Mouse (Mus musculus): ENCODE data around the gene Samd14. TPM values are rescaled to one million over a fixed set of nuclear protein-coding genes. Genes with fewer than 3 reads are reported as not detected.

The Samd14 gene
- polyA plus RNA-seq, 1 experiment from 2014 or later, result 47.6 TPM

DNA sequence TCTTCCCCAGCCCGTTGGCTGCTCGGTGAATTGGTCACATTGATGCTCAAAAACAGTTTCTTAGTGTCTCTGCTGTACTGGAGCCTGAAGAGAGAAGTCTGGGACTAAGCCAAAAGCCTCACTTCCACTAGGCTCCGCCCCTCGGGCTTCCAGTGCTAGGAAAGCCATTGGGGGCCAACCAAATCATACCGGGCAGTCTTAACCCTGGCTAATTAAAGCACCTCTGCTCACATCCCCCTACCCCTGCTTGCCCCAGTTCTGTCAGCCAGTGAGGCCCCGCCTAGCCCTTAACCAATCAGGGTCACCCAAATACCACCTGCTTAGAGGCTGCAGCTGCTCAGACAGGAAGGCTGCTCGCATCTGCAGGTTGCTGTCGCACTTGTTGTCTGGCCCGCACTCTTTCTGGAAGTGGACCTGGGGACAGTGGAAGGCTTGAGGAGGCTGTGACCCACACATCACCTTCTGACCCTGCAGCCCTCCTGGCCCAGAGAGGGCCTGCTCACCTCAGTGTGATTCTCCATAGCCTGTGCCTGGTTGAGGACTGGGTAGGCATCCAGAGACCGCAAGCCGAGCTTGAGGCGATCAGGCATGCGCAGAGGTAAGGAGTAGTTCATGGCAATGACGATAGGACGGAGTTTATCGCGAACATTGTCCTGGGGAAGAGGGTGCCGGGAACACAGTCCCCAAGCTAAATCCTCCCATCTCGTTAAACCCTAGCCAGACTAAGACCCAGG, 47.3 kb downstream of the Samd14 start:
- WGBS, result 23% methylated on average over 19 of the region's 19 CpGs
- no peak overlapping the region for H3K27ac ChIP-seq (ENCODE audit: low read depth, low read length)
- no peaks in the 10 kb centered on the region for H3K9me3 ChIP-seq (ENCODE audit: control insufficient read depth, low read length)
- no peaks in the 10 kb centered on the region for H3K36me3 ChIP-seq (ENCODE audit: control insufficient read depth, insufficient read depth, low read length)
- H3K4me2 ChIP-seq (replicated peaks; ENCODE audit: low read depth, low read length), result no peak overlapping the region
- DNase-seq (ENCODE audit: low spot score) (no peak), ATAC-seq (ENCODE audit: low FRiP score) (no peak)
- H3K4me1 ChIP-seq (replicated peaks; ENCODE audit: control insufficient read depth, insufficient read depth, low read length), result no peaks in the 10 kb centered on the region
- H3K9ac ChIP-seq (ENCODE audit: low read depth, low read length), result no peak overlapping the region
- H3K4me3 ChIP-seq (ENCODE audit: low read depth, low read length), result no peak overlapping the region
- H3K27me3 ChIP-seq (ENCODE audit: control insufficient read depth, insufficient read depth, low read length), result no peaks in the 10 kb centered on the region; the same call in 1 of the 2 replicates

DNA sequence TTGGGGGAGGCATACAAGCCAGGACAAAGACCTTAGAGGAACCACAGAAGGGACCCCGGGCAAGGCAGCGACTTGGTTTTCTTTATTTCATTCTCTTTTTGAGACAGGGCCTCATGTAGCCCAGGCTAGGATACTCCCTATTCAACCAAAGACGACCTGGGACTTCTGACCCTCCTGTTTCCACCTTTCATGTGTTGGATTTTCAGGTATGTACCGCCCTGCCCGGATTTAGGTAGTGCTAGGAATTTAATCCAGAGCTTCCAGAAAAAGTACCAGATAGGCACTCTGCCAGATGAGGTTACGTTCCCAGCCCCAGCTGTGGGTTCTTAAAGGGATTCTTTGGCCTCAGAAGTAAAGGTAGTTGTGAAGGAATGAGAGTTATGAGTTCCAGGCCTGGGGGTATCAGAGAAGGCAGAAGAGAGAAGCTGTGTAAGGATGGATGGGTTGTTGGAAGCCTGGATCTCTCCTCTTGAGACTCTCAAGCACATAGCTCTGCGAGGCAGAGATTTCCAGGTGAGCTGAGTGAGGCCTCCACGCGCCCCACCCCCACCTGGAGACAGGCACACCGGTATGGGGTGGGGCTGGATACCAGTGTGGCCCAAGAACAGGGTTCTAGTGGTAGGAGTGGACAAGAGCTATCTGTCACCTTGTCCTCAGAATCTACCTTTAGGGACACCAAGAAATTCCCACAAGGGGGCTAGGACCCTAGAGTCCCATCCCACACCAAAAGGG, 59.7 kb downstream of the Samd14 start:
- no peak overlapping the region for H3K27ac ChIP-seq (ENCODE audit: low read depth, low read length)
- H3K27me3 ChIP-seq (ENCODE audit: control insufficient read depth, insufficient read depth, low read length), result no peaks in the 10 kb centered on the region; the same call in 1 of the 2 replicates
- H3K9ac ChIP-seq (ENCODE audit: low read depth, low read length), result no peak overlapping the region
- 88% methylated on average over 10 of the region's 10 CpGs for WGBS
- DNase-seq (ENCODE audit: low spot score), result no peak
- no peaks in the 10 kb centered on the region for H3K9me3 ChIP-seq (ENCODE audit: control insufficient read depth, low read length)
- no peak overlapping the region for H3K4me2 ChIP-seq (replicated peaks; ENCODE audit: low read depth, low read length)
- no peak overlapping the region for H3K4me3 ChIP-seq (ENCODE audit: low read depth, low read length)
- no peaks in the 10 kb centered on the region for H3K4me1 ChIP-seq (replicated peaks; ENCODE audit: control insufficient read depth, insufficient read depth, low read length)
- H3K36me3 ChIP-seq (ENCODE audit: control insufficient read depth, insufficient read depth, low read length), result no peaks in the 10 kb centered on the region
- ATAC-seq (ENCODE audit: low FRiP score), result no peak

DNA sequence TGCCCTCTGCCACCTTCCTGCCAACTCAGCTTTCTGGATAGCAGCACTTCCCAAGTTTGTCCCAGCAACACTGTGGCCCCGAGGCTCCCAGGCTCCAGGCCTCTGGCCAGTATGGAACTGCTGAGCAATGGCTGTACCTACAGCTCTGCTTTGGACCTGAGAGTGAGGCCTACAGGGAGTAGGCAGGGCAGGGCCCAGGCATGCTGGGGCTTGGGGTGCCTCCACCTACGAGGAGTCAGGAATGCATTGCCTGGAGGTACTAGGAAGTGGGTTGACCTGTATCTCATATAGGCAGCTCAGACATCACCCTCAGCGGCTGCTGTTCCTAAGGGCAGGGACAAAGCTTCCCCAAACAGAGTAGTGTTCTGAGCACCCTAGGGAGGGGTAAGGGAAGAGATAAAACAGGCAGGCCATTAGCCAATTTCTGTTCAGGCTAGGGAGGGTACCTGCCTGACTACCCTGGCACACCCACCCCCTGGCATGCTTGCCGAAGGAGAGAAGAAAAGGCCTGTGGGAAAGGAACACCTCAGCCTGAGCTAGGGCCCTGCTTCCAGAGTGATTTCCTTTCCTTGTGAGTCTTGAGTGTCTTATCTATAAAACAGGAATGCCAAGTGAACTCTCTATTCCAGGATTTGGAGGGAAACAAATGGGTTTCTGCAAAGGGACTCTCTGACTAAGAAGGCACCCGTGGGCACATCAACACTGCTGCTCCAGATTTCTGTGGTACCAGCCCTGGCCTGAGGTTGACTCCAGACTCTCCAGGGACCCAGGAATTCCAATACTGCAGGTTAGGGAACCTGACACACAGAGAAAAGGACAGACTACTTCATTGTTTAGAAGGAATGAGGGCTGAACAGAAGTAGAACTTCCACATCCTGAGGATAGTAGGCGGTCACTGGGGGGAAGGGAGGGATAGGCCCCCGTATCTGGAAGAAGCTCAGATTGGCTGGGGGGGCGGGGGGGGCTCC, 60.7 kb downstream of the Samd14 start:
- no peak overlapping the region for H3K27ac ChIP-seq (ENCODE audit: low read depth, low read length)
- H3K4me2 ChIP-seq (replicated peaks; ENCODE audit: low read depth, low read length), result no peak overlapping the region
- ATAC-seq (ENCODE audit: low FRiP score) (no peak), DNase-seq (ENCODE audit: low spot score) (no peak)
- peaks cover 5% of the 10 kb centered on the region; the same call in 1 of the 2 replicates for H3K27me3 ChIP-seq (ENCODE audit: control insufficient read depth, insufficient read depth, low read length)
- no peak overlapping the region for H3K4me3 ChIP-seq (ENCODE audit: low read depth, low read length)
- no peaks in the 10 kb centered on the region for H3K36me3 ChIP-seq (ENCODE audit: control insufficient read depth, insufficient read depth, low read length)
- WGBS, result 66% methylated on average over 8 of the region's 8 CpGs
- H3K9ac ChIP-seq (ENCODE audit: low read depth, low read length), result no peak overlapping the region
- H3K9me3 ChIP-seq (ENCODE audit: control insufficient read depth, low read length), result no peaks in the 10 kb centered on the region
- H3K4me1 ChIP-seq (replicated peaks; ENCODE audit: control insufficient read depth, insufficient read depth, low read length), result no peaks in the 10 kb centered on the region

DNA sequence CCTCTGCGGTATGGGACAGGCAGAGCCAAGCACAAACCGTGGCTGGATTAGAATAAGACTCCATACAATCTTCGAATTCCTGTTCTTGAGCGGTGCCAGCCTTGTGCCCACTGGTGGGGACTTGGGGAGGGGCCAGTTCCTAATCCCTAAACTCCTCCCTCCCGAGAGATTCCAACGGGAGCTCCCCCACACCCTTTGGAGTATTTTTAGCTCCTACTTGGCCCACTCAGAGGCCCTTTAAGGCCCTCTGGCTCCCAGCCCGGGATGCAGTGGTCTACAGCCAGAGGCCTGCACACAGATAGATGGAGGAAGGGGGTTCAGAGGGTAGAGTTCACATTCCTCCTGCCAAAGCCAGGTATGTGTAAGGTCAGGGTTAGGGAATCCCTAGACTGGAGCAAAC, 61.6 kb downstream of the Samd14 start:
- H3K9ac ChIP-seq (ENCODE audit: low read depth, low read length), result no peak overlapping the region
- 63% methylated on average over 7 of the region's 7 CpGs for WGBS
- H3K27ac ChIP-seq (ENCODE audit: low read depth, low read length), result no peak overlapping the region
- no peaks in the 10 kb centered on the region for H3K36me3 ChIP-seq (ENCODE audit: control insufficient read depth, insufficient read depth, low read length)
- ATAC-seq (ENCODE audit: low FRiP score) (no peak), DNase-seq (ENCODE audit: low spot score) (no peak)
- no peaks in the 10 kb centered on the region for H3K9me3 ChIP-seq (ENCODE audit: control insufficient read depth, low read length)
- no peaks in the 10 kb centered on the region for H3K4me1 ChIP-seq (replicated peaks; ENCODE audit: control insufficient read depth, insufficient read depth, low read length)
- H3K4me2 ChIP-seq (replicated peaks; ENCODE audit: low read depth, low read length), result no peak overlapping the region
- no peak overlapping the region for H3K4me3 ChIP-seq (ENCODE audit: low read depth, low read length)
- peaks cover 8% of the 10 kb centered on the region for H3K27me3 ChIP-seq (ENCODE audit: control insufficient read depth, insufficient read depth, low read length)

DNA sequence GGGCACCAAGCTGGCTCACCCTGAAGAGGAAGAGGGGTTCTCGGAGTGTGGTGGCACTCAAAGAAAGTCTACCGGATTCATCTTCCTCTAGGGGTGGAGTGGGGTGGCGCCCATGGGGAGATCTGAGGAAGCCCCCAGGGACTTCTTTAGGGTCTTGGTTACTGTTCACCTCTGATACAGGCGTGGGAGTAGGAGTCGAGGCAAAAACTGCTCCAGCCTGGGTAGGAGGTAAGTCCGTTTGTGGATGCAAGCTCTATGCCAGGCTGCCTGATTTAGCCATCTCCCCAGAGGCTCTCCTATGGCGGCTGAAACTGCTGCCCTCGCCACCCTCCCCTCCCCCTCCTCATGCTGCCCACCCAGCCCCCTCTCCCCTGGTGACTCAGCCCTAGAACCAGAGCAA, 62.5 kb downstream of the Samd14 start:
- no peaks in the 10 kb centered on the region for H3K36me3 ChIP-seq (ENCODE audit: control insufficient read depth, insufficient read depth, low read length)
- 66% methylated on average over 8 of the region's 8 CpGs for WGBS
- H3K27ac ChIP-seq (ENCODE audit: low read depth, low read length), result no peak overlapping the region
- peaks cover 15% of the 10 kb centered on the region for H3K27me3 ChIP-seq (ENCODE audit: control insufficient read depth, insufficient read depth, low read length)
- no peak overlapping the region for H3K4me3 ChIP-seq (ENCODE audit: low read depth, low read length)
- H3K9me3 ChIP-seq (ENCODE audit: control insufficient read depth, low read length), result no peaks in the 10 kb centered on the region
- DNase-seq (ENCODE audit: low spot score) (no peak), ATAC-seq (ENCODE audit: low FRiP score) (no peak)
- no peak overlapping the region for H3K4me2 ChIP-seq (replicated peaks; ENCODE audit: low read depth, low read length)
- H3K9ac ChIP-seq (ENCODE audit: low read depth, low read length), result no peak overlapping the region
- H3K4me1 ChIP-seq (replicated peaks; ENCODE audit: control insufficient read depth, insufficient read depth, low read length), result no peaks in the 10 kb centered on the region

DNA sequence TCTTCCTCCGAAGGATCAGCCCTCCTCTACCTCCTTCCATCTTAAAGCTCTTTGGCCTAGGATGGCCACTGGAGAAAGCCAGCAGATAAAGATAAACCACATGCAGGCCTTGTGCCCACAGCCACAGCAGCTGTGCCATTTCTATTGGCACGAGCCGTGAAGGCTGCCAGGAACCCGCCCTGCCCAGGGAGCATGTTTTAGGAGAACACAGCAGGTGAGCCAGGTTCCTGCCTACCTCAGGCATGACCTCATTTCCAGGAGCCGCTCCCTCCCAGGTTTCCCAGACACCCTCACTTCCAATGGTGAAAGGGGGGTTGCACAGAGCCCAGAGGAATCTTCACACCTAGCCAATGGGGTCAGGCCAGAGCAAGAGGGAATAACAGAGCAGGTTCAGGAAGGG, 63.1 kb downstream of the Samd14 start:
- Histone ChIP-seq H3K36me3 (ENCODE audit: control insufficient read depth, insufficient read depth, low read length) (no peaks in the 10 kb centered on the region), H3K4me3 (ENCODE audit: low read depth, low read length) (no peak overlapping the region), H3K9ac (ENCODE audit: low read depth, low read length) (no peak overlapping the region), H3K4me2 (replicated peaks; ENCODE audit: low read depth, low read length) (no peak overlapping the region), H3K4me1 (replicated peaks; ENCODE audit: control insufficient read depth, insufficient read depth, low read length) (no peaks in the 10 kb centered on the region), H3K27me3 (ENCODE audit: control insufficient read depth, insufficient read depth, low read length) (peaks cover 20% of the 10 kb centered on the region), H3K27ac (ENCODE audit: low read depth, low read length) (no peak overlapping the region), H3K9me3 (ENCODE audit: control insufficient read depth, low read length) (no peaks in the 10 kb centered on the region)
- no peak for ATAC-seq (ENCODE audit: low FRiP score)
- no peak for DNase-seq (ENCODE audit: low spot score)
- 66% methylated on average over 5 of the region's 5 CpGs for WGBS

DNA sequence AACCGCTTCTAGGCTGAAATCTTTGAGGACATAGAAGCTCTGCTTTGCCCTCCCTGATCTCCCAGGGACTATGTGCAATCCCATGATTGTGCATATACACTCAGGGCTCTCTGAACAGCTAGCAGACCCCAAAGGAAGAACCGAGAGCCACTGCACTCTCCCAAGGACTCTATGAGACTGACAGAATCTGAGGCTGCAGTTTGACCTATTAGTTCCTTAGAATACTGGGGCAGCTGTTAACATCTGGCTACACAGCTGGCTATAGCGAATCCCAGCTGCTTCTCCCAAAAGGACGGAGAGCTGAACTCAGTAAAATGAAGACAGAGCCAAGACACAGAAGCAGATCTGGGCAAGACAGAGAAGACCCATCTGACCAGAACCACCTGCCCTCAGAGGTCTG, 64.2 kb downstream of the Samd14 start:
- no peak for DNase-seq (ENCODE audit: low spot score)
- Histone ChIP-seq H3K4me3 (ENCODE audit: low read depth, low read length) (no peak overlapping the region), H3K9ac (ENCODE audit: low read depth, low read length) (no peak overlapping the region), H3K36me3 (ENCODE audit: control insufficient read depth, insufficient read depth, low read length) (no peaks in the 10 kb centered on the region), H3K4me2 (replicated peaks; ENCODE audit: low read depth, low read length) (no peak overlapping the region), H3K27me3 (ENCODE audit: control insufficient read depth, insufficient read depth, low read length) (peaks cover 22% of the 10 kb centered on the region), H3K9me3 (ENCODE audit: control insufficient read depth, low read length) (no peaks in the 10 kb centered on the region), H3K4me1 (replicated peaks; ENCODE audit: control insufficient read depth, insufficient read depth, low read length) (no peaks in the 10 kb centered on the region), H3K27ac (ENCODE audit: low read depth, low read length) (no peak overlapping the region)
- no peak for ATAC-seq (ENCODE audit: low FRiP score)
- 77% methylated on average over 4 of the region's 4 CpGs for WGBS

DNA sequence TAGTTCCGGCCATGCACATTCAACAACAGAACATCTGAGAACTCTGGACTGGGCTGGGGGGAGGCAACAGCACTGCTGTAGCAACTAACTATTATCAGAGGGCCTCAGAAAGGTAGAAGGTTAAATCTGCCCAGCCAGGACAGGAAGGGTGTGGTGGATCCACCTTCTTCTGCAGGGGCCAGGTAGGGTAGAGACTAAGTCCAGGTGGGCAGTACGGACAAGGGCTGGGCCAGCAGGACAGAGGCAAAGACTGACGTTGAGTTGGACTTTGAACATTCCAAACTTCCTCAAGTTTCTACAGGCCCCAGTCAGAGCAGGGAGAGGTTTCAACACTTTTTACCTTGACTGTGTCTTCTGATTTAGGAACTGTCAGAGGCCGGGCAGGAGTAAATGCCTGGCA, 65.0 kb downstream of the Samd14 start:
- H3K4me3 ChIP-seq (ENCODE audit: low read depth, low read length), result no peak overlapping the region
- no peaks in the 10 kb centered on the region for H3K36me3 ChIP-seq (ENCODE audit: control insufficient read depth, insufficient read depth, low read length)
- H3K9ac ChIP-seq (ENCODE audit: low read depth, low read length), result no peak overlapping the region
- no peaks in the 10 kb centered on the region for H3K4me1 ChIP-seq (replicated peaks; ENCODE audit: control insufficient read depth, insufficient read depth, low read length)
- WGBS, result 74% methylated on average over 4 of the region's 4 CpGs
- no peak overlapping the region for H3K27ac ChIP-seq (ENCODE audit: low read depth, low read length)
- DNase-seq (ENCODE audit: low spot score), result no peak
- H3K27me3 ChIP-seq (ENCODE audit: control insufficient read depth, insufficient read depth, low read length), result peaks cover 22% of the 10 kb centered on the region
- no peak for ATAC-seq (ENCODE audit: low FRiP score)
- no peaks in the 10 kb centered on the region for H3K9me3 ChIP-seq (ENCODE audit: control insufficient read depth, low read length)
- H3K4me2 ChIP-seq (replicated peaks; ENCODE audit: low read depth, low read length), result no peak overlapping the region

All from hindbrain, embryonic 11.5 days (tissue).